Mouse (Mus musculus) adrenal gland, postnatal 10 days (tissue): ENCODE results near the gene Arhgef28. TPM values are rescaled to one million over a fixed set of nuclear protein-coding genes. Genes with fewer than 3 reads are reported as not detected.

Experiments
- DNase-seq: peaks from one replicate; pipeline ENCODE4 v3.0.0; 2021; ENCODE audit warnings: mixed read lengths
- total RNA-seq, 2 experiments: library from RNA; stranded (reverse); gene quantifications; 2 replicates each; pipeline ENCODE4 v1.2.3; 2021

Gene Arhgef28
- total RNA-seq, 2 experiments from 2014 or later: 23.7 to 30.8 TPM

GRCm38 (mm10) chr13:97960142-97960541, 246.1 kb downstream of the Arhgef28 start:
- DNase-seq: no peak

GRCm38 (mm10) chr13:97959394-97959888, 246.8 kb downstream of the Arhgef28 start:
- no peak for DNase-seq

GRCm38 (mm10) chr13:97955759-97956158, 250.5 kb downstream of the Arhgef28 start:
- DNase-seq: no peak

GRCm38 (mm10) chr13:97954956-97955496, 251.2 kb downstream of the Arhgef28 start:
- no peak for DNase-seq

- DNase-seq: no peak
Observed at GRCm38 (mm10) chr13:97954051-97954450, 252.2 kb downstream of the Arhgef28 start.

GRCm38 (mm10) chr13:97953526-97953925, 252.7 kb downstream of the Arhgef28 start:
- no peak for DNase-seq

GRCm38 (mm10) chr13:97948856-97949255, 257.4 kb downstream of the Arhgef28 start:
- DNase-seq: no peak

- DNase-seq: no peak
Observed at GRCm38 (mm10) chr13:97947598-97947997, 258.6 kb downstream of the Arhgef28 start.

- DNase-seq: no peak
Observed at GRCm38 (mm10) chr13:97946422-97946821, 259.8 kb downstream of the Arhgef28 start.

- no peak for DNase-seq
Observed at GRCm38 (mm10) chr13:97941909-97942680, 264.1 kb downstream of the Arhgef28 start.

- no peak for DNase-seq
Observed at GRCm38 (mm10) chr13:97941099-97941498, 265.1 kb downstream of the Arhgef28 start.

GRCm38 (mm10) chr13:97939433-97940160, 266.6 kb downstream of the Arhgef28 start:
- peak; percentile 19 for DNase-seq

- DNase-seq: peak; percentile 96
Observed at GRCm38 (mm10) chr13:97938596-97939297, 267.5 kb downstream of the Arhgef28 start.

GRCm38 (mm10) chr13:97937919-97938318, 268.3 kb downstream of the Arhgef28 start:
- peak; percentile 78 for DNase-seq

GRCm38 (mm10) chr13:97928135-97928497, 278.1 kb downstream of the Arhgef28 start:
- DNase-seq: peak; percentile 58

- peak; percentile 14 for DNase-seq
Observed at GRCm38 (mm10) chr13:97927376-97928134, 278.7 kb downstream of the Arhgef28 start.

- peak; percentile 64 for DNase-seq
Observed at GRCm38 (mm10) chr13:97926371-97926770, 279.9 kb downstream of the Arhgef28 start.

- DNase-seq: peak; percentile 46
Observed at GRCm38 (mm10) chr13:97923009-97923408, 283.2 kb downstream of the Arhgef28 start.

GRCm38 (mm10) chr13:97919590-97919989, 286.6 kb downstream of the Arhgef28 start:
- no peak for DNase-seq

GRCm38 (mm10) chr13:97918117-97918900, 287.9 kb downstream of the Arhgef28 start:
- no peak for DNase-seq

- no peak for DNase-seq
Observed at GRCm38 (mm10) chr13:97911013-97911412, 295.2 kb downstream of the Arhgef28 start.
